Mouse (Mus musculus) T-helper 2 cell (primary cell): ENCODE results near the gene Gid4.

ENCODE experiments used
- in situ Hi-C: fragments of 300-600 bp; cut with MboI, MseI; formaldehyde crosslinking; loops from one replicate; pipeline ENCODE4 v1.15.1; 2025; ENCODE audit warnings: high pct_unique_total_duplicates

Gene Gid4

GRCm38 (mm10) chr11:60416963-60417716 lies at the start of gene Gid4:
Gene Gid4, plus strand, starts transcription at chr11:60417145.
- in situ Hi-C loops = loop anchor here (10.0 kb wide), 2 partner anchors 62 to 312 kb away; partner anchors contain the start of genes Drc3, Rai1 and Tom1l2

- in situ Hi-C loops = no loop called here
These were observed 49.7 kb upstream of the Gid4 start for GRCm38 (mm10) chr11:60367256-60367655.

GRCm38 (mm10) chr11:60368909-60369308 lies 48.0 kb upstream of the Gid4 start:
- in situ Hi-C loops = no loop called here

- in situ Hi-C loops = no loop called here
These were observed 47.5 kb upstream of the Gid4 start for GRCm38 (mm10) chr11:60369448-60369847.

GRCm38 (mm10) chr11:60370431-60370830 lies 46.5 kb upstream of the Gid4 start:
- in situ Hi-C loops = no loop called here

GRCm38 (mm10) chr11:60374481-60374880 lies 42.5 kb upstream of the Gid4 start:
- in situ Hi-C loops = no loop called here

GRCm38 (mm10) chr11:60383518-60383917 lies 33.4 kb upstream of the Gid4 start:
- in situ Hi-C loops = no loop called here

GRCm38 (mm10) chr11:60384762-60385421 lies 32.1 kb upstream of the Gid4 start:
- in situ Hi-C loops = no loop called here

- in situ Hi-C loops = no loop called here
These were observed 31.0 kb upstream of the Gid4 start for GRCm38 (mm10) chr11:60385946-60386345.

GRCm38 (mm10) chr11:60387944-60388343 lies 29.0 kb upstream of the Gid4 start:
- in situ Hi-C loops = no loop called here

- in situ Hi-C loops = no loop called here
These were observed 25.6 kb upstream of the Gid4 start for GRCm38 (mm10) chr11:60391346-60391745.

GRCm38 (mm10) chr11:60396546-60396945 lies 20.4 kb upstream of the Gid4 start:
- in situ Hi-C loops = no loop called here

- in situ Hi-C loops = no loop called here
These were observed 19.8 kb upstream of the Gid4 start for GRCm38 (mm10) chr11:60397172-60397571.

- in situ Hi-C loops = no loop called here
These were observed 10.3 kb upstream of the Gid4 start for GRCm38 (mm10) chr11:60406606-60407005.

- in situ Hi-C loops = loop anchor here (10.0 kb wide), 2 partner anchors 57 to 307 kb away; partner anchors contain the start of genes Drc3, Rai1 and Tom1l2
These were observed 4.8 kb upstream of the Gid4 start for GRCm38 (mm10) chr11:60412173-60412572.

- in situ Hi-C loops = loop anchor here (10.0 kb wide), 2 partner anchors 58 to 308 kb away; partner anchors contain the start of genes Drc3, Rai1 and Tom1l2
These were observed 4.0 kb upstream of the Gid4 start for GRCm38 (mm10) chr11:60412921-60413320.

GRCm38 (mm10) chr11:60416590-60416962 lies 369 bp upstream of the Gid4 start:
- in situ Hi-C loops = loop anchor here (10.0 kb wide), 2 partner anchors 62 to 312 kb away; partner anchors contain the start of genes Drc3, Rai1 and Tom1l2

GRCm38 (mm10) chr11:60417717-60418472 lies 950 bp downstream of the Gid4 start, which contains the start of gene Atpaf2:
Gene Atpaf2, minus strand, starts transcription at chr11:60418457.
- in situ Hi-C loops = loop anchor here (10.0 kb wide), 2 partner anchors 63 to 313 kb away; partner anchors contain the start of genes Drc3, Rai1 and Tom1l2

GRCm38 (mm10) chr11:60418473-60418803 lies 1.5 kb downstream of the Gid4 start:
- in situ Hi-C loops = loop anchor here (10.0 kb wide), 2 partner anchors 64 to 314 kb away; partner anchors contain the start of genes Drc3, Rai1 and Tom1l2

GRCm38 (mm10) chr11:60422046-60422668 lies 5.2 kb downstream of the Gid4 start:
- in situ Hi-C loops = no loop called here

- in situ Hi-C loops = no loop called here
These were observed 6.1 kb downstream of the Gid4 start for GRCm38 (mm10) chr11:60423006-60423405.
